Mouse (Mus musculus) MEL-GATA-1-ER (cell line): ENCODE measurements around the gene Vsig10l.

ENCODE experiments used
- DNase-seq: peaks from one replicate; pipeline ENCODE4 v3.0.0-alpha.2; 2012; ENCODE audit warnings: low read depth; ENCODE audit errors: extremely low read depth

Gene Vsig10l

DNA sequence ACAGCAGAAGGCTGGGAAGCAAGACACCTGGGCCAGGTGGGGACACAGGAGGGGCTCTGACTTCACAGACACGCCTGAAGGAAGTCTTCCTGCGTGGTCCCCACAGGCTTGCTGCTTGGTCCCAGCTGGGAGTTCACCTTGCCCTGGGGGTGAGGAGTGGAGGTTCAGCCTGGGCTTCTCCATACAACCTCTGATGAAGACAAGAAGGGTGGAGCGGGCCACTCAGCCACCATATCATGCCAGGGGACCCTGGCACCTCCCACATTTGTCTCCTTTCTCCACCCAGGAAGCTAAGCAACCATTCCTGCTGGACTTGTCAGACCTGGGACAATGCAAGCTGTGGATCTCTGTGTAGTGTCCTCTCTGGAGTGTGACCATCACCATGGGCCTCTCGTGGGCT, at the start of gene Vsig10l:
Vsig10l (plus strand) TSS at position 301 of the 400 bp plus-strand sequence.
- DNase-seq, result no peak

DNA sequence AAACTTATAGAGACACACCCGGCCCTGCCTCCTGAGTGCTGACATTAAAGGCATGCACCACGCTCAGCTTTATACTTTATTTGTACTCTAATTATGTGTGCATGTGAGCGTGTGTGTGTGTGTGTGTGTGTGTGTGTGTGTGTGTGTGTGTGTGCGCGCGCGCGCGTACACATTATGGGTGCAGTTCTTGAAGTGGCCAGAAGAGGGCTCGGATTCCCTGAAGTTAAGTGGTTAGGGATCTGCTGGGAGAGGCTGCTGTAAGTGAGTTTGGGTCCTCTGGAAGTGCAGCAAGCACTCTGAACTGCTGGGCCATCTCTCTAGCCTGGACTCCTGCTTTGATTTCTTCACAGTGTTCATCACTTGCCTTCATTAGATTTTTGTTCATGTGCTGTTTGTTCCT, 45.7 kb upstream of the Vsig10l start:
- DNase-seq, result no peak

GRCm38 (mm10) chr7:43422995-43423617, 39.8 kb upstream of the Vsig10l start:
- peak; percentile 44 for DNase-seq

DNA sequence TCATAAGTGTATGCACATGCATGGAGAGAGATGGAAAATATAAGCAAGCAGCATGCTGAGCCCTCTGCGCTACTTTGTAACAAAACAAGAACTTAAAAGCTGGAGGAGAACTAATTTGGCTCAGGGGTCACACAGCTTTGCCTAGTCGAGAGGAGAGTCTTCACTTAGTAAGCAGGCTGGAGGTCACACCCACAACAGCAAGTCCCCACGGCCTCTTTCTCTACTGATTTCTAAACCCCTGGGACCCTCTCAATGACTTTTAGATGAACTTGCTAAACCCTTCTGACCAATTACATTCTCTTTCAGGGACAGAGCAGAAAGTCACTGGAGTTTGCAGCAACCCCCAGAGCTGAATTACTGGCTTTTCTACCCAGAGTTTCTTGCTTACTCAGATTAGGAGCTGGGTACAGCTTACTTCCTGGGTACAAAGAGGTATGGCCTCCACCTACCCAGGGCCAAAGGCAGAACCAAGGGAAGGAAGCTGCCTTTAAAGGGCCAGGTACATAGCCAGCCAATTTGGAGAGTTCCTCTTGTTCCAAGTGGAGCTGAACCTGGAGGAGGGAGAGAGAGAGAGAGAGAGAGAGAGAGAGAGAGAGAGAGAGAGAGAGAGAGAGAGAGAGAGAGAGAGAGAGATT, 38.8 kb upstream of the Vsig10l start:
- DNase-seq, result no peak

DNA sequence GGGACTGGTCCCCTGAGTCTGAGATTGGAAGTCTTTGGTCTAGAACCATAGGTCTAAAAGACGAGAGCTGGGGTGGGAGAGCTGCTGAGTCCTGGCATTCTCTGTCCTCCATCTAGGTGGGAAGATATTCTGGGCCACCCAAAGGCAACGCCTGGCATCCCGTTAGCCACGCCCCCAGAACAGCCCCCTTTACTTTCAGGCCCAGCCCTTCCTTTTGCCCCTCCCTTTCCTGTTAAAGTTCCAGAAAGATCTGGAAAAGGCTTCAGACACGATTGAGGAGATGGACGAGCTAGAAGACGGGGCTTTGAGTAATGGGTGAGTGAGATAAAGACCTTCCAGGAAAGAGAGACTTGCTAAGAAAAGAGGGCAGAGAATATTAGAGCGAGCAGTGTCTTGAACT, 35.5 kb upstream of the Vsig10l start, which contains the start of gene Lim2:
Lim2 (plus strand) TSS at position 265 of the 400 bp plus-strand sequence.
- DNase-seq, result no peak

- DNase-seq, result no peak
Observed at GRCm38 (mm10) chr7:43429500-43429899, 33.5 kb upstream of the Vsig10l start.

DNA sequence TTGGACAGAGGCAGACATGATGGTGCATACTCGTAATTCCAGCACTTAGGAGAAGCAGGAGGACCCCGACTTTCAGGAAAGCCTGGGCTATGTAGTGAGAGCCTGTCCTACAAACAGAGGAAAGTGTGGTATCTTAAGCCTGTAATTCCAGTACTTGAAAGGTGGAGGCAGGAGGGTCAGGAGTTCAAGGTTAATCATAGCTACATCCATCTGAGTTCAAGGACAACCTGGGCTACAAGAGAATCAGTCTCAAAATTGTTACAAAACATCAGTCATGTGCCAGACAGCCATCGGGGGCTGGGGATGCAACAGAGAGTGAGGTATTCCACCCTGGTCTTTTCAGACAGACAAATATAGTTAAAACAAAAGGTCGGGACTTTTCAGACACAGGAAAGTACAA, 30.1 kb upstream of the Vsig10l start:
- no peak for DNase-seq

DNA sequence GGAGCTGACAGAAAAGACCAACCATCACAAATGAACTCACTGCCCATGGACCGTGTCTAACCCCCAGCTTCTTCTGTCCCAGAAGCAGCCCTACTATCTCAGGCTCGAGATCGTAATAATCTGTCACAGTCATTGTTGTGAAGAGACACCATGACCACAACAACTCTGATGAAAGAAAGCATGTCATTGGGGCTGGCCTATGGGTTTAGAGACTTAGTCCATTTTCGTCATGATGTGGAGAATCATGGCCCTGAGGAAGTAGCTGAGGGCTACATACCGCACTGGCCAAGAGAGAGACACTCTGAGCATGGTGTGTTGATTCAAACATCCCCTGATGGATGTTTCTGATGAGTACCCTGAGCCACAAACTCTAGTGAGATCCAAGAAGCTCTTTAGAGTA, 28.3 kb upstream of the Vsig10l start:
- DNase-seq, result no peak

DNA sequence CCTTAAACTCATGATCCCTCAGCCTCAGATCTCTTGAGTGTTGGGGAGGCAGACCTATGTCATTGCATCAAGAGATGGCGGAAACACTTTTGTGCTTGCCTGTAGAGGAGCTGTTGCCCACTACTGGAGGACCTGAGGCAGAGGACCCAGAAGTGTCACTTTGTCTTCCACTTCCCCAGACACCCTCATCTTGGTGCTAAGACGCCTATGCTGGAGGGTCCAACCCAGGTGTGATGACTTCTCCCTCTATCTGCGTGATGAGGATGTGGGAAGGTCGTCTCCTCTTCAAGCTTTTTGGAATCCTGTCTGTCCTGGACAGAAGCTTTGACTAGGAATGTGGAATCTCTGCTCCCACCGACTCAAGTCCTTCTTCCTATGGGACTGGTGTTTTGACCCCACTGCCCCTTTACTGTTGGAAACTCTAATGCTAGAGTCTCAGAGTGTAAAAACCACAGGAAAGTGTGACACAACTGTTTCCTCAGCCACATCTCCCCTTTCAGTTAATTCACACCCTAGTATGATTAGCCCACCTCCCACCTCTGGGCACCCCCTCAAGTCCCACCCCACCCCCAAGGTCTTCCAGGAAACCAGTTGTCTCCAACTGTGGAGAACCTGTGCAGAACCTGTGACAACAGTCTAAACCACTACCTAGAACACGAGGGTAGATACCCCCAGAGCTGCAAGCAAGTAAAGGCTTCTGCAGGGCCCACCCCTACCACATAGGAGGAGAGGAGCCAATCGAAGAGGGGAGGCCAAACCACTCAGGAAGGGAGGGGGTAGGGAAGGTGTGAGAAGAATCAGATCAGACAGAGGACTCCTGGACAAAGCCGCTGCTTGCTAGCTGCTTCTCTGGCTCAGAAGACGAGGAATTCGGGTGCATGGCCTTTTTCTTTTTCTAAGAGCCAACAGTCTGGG, 26.4 kb upstream of the Vsig10l start, which contains the start of gene Nkg7:
Nkg7 (plus strand) TSS at position 733 of the 915 bp plus-strand sequence.
- DNase-seq, result no peak

GRCm38 (mm10) chr7:43438611-43439010, 24.3 kb upstream of the Vsig10l start:
- no peak for DNase-seq

DNA sequence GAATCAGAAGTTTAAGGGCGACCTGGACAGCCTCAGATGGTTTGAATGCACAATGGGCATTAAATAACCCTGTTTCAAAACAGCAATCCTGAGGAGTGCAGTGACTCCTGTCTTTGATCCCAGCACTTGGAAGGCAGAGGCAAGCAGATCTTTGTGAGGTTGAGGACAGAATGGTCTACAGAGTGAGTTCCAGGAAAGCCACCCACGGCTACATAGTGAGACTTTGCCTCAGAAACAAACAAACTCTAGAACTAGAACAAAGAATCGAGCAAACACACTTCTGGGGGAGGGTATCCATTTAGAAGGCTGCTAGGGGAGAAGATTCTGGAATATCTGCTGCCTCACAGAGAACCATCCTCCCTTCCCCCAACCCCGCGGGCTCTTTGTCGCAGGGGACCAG, 22.5 kb upstream of the Vsig10l start, which contains the start of gene Cldnd2:
Cldnd2 (plus strand) TSS at position 301 of the 400 bp plus-strand sequence.
- no peak for DNase-seq

DNA sequence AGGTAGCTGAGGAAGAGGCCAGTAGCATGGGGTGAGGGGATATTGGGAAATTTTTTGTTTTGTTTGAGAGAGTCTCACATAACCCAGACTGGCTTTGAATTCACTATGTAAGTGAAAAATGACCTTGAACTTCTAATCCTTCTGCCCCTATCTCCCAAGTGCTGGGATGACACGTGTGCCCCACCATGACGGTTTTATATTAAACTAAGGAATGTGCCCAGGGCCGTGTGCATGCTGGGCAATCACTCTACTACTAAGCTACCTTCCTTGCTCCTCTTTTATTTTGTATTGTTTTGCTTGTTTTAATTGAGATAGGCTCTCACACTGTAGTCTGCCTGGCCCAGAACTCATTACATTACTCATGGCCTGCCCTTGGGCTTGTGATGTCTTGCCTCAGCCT, 21.9 kb upstream of the Vsig10l start:
- DNase-seq, result no peak

DNA sequence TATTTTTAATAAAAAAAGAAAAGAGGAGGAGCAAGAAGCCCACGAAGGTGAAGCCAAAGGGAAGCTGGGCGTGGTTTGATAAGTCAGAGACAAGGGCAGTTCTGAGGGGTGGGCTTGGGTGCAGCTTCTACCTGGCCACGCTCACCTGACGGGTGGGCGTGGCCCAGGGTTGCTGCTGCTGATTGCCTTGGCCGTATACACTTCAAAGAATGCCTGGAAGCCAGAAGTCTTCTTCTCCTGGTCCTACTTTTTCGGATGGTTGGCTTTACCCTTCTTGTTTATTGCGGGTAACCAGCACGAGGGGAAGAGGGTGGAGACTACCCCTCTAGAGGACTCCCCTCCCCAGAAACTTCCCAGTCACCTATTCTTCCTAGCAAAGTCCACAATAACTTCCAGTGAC, 20.3 kb upstream of the Vsig10l start:
- no peak for DNase-seq

- DNase-seq, result peak; percentile 78
Observed at GRCm38 (mm10) chr7:43443126-43443916, 19.6 kb upstream of the Vsig10l start.

DNA sequence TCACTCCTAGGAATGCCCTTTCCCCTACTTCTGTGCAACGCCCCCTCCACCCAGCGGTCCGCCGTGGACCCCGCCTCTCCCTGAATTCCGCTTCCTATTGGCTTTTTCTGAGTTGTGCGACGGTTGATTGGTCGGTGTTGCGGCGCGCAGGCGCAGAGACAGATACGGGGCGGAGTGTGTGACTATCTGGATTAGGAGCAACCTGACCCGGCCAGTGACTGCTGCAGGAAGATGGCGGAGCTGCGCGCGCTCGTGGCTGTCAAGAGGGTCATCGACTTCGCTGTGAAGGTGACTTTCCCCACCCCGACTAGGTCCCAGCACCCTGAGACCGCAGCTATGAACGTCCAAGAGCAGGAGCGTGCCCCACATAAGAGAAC, 19.0 kb upstream of the Vsig10l start, which contains the start of the genes Etfb and Gm45233:
Etfb (plus strand) TSS at position 167 of the 377 bp plus-strand sequence.
Gm45233 (plus strand) TSS at position 212 of the 377 bp plus-strand sequence.
- peak; percentile 94 for DNase-seq

GRCm38 (mm10) chr7:43447801-43448200, 15.2 kb upstream of the Vsig10l start:
- DNase-seq, result no peak

- DNase-seq, result no peak
Observed at GRCm38 (mm10) chr7:43448246-43448645, 14.7 kb upstream of the Vsig10l start.

DNA sequence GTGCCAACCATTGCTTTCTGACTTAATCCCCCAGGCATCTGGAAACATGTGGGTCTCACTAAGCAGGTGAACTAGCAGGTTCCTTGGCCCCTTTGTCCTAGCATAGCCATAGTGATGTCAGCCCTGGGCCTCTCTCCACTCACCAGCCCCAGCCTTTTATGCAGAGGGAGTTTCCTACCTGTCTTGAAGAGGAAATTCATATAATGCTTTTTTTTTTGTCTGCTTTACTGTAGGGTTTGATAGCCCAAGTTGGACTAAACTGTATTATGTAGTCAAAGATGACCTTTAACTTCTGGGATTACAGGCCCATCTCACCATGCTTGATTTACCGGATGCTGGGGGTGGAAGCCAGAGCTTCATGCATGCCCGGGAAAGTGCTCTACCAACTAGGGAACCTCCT, 13.1 kb upstream of the Vsig10l start:
- no peak for DNase-seq

DNA sequence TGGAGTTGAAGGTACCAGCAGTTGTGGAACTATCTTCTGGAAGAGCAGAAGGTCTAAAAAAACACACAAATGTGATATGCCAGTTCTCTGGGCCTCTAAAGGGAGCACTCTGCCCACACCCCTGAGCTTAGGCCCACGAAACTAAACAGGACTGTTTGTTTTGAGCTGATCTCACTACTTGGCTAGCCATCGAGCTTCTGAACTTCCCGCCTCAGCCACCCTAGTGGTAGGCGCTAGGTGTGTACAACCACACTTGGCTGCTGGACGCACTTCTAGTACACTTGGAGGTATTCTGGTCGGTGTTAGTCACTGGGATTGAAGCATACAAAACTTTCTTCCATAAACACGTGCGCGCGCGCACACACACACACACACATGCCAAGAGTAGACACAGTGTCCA, 11.2 kb upstream of the Vsig10l start:
- DNase-seq, result no peak

DNA sequence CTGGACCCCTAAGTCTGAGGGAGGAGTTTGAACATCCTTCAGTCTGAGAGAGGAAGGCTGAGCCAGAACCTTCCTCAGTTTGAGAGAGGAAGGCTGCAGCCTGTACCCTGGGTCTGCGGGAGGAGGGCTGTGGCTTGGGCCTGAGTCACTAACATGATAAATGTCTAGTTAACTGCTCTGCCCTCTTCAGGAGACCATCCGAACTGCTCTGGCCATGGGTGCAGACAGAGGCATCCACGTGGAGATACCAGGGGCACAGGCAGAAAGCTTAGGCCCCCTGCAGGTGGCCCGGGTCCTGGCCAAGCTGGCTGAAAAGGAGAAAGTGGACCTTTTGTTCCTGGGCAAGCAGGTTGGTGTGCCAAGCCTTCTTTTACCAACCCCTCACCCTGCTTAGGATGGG, 10.3 kb upstream of the Vsig10l start:
- DNase-seq, result no peak
